Mouse (Mus musculus) lung, adult 2 months (tissue): ENCODE results near the gene Phpt1.

Source experiments
- CTCF ChIP-seq: fragments of 200-500 bp; IDR thresholded peaks from 2 replicates; pipeline ENCODE4 v1.5.1; 2011; ENCODE audit warnings: mild to moderate bottlenecking, low read length, control low read depth; ENCODE audit not compliant: insufficient read depth
- POLR2A ChIP-seq: fragments of 200-500 bp; IDR thresholded peaks from 2 replicates; pipeline ENCODE4 v1.6.1; 2011; ENCODE audit warnings: low read depth, mild to moderate bottlenecking, control low read depth, low read length, borderline replicate concordance; ENCODE audit errors: extremely low read depth

GRCm38 (mm10) chr2:25616398-25616797, 41.4 kb upstream of the Phpt1 start:
- TF ChIP-seq CTCF, result no peak
- no peak for TF ChIP-seq POLR2A
